Mouse (Mus musculus) forebrain, embryonic 10.5 days (tissue): ENCODE measurements around the gene Zfp385b. TPM values are rescaled to one million over a fixed set of nuclear protein-coding genes. Genes with fewer than 3 reads are reported as not detected.

Source experiments
- DNase-seq: peaks from one replicate; pipeline ENCODE4 v3.0.0-alpha.2; 2017; ENCODE audit warnings: low spot score; ENCODE audit errors: extremely low spot score
- H3K27ac ChIP-seq: fragments of 300-500 bp; sonication (generic); 2 replicates; pipeline ENCODE4 v1.5.1; 2016; ENCODE audit warnings: mild to moderate bottlenecking
- H3K27me3 ChIP-seq: fragments of 300-500 bp; sonication (generic); 2 replicates; pipeline ENCODE4 v1.6.1; 2016; ENCODE audit warnings: mild to moderate bottlenecking; ENCODE audit not compliant: poor library complexity, severe bottlenecking
- H3K36me3 ChIP-seq: fragments of 300-500 bp; sonication (generic); replicated peaks from 2 replicates; pipeline ENCODE4 v1.6.1; 2016; ENCODE audit warnings: mild to moderate bottlenecking, moderate library complexity
- H3K4me1 ChIP-seq: fragments of 300-500 bp; sonication (generic); 2 replicates; pipeline ENCODE4 v1.6.1; 2016
- H3K4me3 ChIP-seq: fragments of 300-500 bp; sonication (generic); 2 replicates; pipeline ENCODE4 v1.5.1; 2016; ENCODE audit warnings: mild to moderate bottlenecking, moderate library complexity
- H3K9me3 ChIP-seq: fragments of 300-500 bp; sonication (generic); 2 replicates; pipeline ENCODE4 v1.6.1; 2016; ENCODE audit warnings: mild to moderate bottlenecking, moderate library complexity
- WGBS: fragments of 180-500 bp; shearing (Covaris S2); methylation state at CpG from one replicate; pipeline ENCODE4 v1.1.7; 2016; 5-methylcytosine and 5-hydroxymethylcytosine counted together
- polyA plus RNA-seq: library from polyadenylated mRNA; unstranded; fragments of >200 nt; fragmentation: Nextera tagmentation; extraction: Ambion mirVana; gene quantifications from 2 replicates; pipeline ENCODE4 v1.2.1, GENCODE M21; 2016

Zfp385b gene
- polyA plus RNA-seq = 0.72 and 0.76 TPM in 2 replicates

DNA sequence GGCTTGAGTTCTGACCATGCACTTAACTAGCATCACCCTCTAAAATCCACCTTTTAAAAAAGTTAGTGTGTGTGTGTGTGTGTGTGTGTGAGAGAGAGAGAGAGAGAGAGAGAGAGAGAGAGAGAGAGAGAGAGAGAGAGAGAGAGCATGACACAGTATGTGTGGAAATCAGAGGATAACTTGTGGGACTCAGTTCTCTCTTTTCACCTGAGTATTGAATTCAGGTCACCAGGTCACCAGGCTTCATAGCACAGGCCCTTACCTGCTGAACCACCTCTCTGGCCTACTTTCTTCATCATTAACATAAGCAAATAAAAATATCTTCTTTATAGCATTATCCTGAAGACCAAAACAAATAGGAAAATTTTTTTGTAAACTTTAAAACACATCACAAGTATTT, at the start of gene Zfp385b:
Gene Zfp385b, minus strand, starts transcription at position 101 of the 400 bp plus-strand sequence.
- Histone ChIP-seq H3K36me3 (no peaks in the 10 kb centered on the region), H3K27me3 (peaks cover 49% of the 10 kb centered on the region), H3K9me3 (peaks cover 3% of the 10 kb centered on the region; the same call in 1 of the 2 replicates), H3K27ac (no peak within 1 kb of the TSS), H3K4me3 (no peak within 1 kb of the TSS), H3K4me1 (peaks cover 16% of the 10 kb centered on the region)
- no peak for DNase-seq

- Histone ChIP-seq H3K27me3 (no peaks in the 10 kb centered on the region), H3K36me3 (no peaks in the 10 kb centered on the region), H3K4me3 (no peak overlapping the region), H3K9me3 (no peaks in the 10 kb centered on the region), H3K27ac (no peak overlapping the region), H3K4me1 (no peaks in the 10 kb centered on the region)
- no peak for DNase-seq
- WGBS = 82% methylated on average over 6 of the region's 6 CpGs
Measured at GRCm38 (mm10) chr2:77863934-77864333, 44.5 kb upstream of the Zfp385b start.

GRCm38 (mm10) chr2:77863522-77863921, 44.1 kb upstream of the Zfp385b start:
- no peaks in the 10 kb centered on the region for H3K36me3 ChIP-seq
- 87% methylated on average over 15 of the region's 15 CpGs for WGBS
- H3K9me3 ChIP-seq = no peaks in the 10 kb centered on the region
- H3K4me1 ChIP-seq = no peaks in the 10 kb centered on the region
- H3K27me3 ChIP-seq = no peaks in the 10 kb centered on the region
- no peak overlapping the region for H3K27ac ChIP-seq
- H3K4me3 ChIP-seq = no peak overlapping the region
- DNase-seq = no peak

- no peak for DNase-seq
- Histone ChIP-seq H3K36me3 (no peaks in the 10 kb centered on the region), H3K9me3 (no peaks in the 10 kb centered on the region), H3K4me3 (no peak overlapping the region), H3K4me1 (no peaks in the 10 kb centered on the region), H3K27me3 (no peaks in the 10 kb centered on the region), H3K27ac (no peak overlapping the region)
- 73% methylated on average over 6 of the region's 6 CpGs for WGBS
Measured at GRCm38 (mm10) chr2:77841464-77841863, 22.0 kb upstream of the Zfp385b start.

DNA sequence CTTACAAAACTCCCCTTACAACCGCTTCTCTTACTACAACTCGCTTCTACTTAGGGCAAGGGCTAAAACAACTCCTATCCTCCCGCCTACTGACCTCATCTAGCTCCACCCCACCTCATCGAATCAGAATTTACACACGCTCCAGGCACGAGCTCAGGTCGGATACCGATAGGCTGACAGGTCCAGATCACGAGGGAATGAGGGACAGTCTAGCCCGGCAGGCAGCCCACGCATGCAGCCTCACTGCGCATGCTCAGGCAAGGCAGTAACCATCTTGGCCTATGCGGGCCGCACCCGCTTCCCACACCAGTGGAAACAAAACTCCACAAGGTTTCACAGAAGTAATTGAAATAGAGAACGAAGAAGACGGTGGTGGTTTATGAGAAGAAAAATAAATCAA, 20.1 kb upstream of the Zfp385b start:
- DNase-seq = no peak
- no peak overlapping the region for H3K27ac ChIP-seq
- H3K27me3 ChIP-seq = no peaks in the 10 kb centered on the region
- H3K4me1 ChIP-seq = no peaks in the 10 kb centered on the region
- H3K4me3 ChIP-seq = no peak overlapping the region
- 90% methylated on average over 17 of the region's 17 CpGs for WGBS
- H3K36me3 ChIP-seq = no peaks in the 10 kb centered on the region
- H3K9me3 ChIP-seq = no peaks in the 10 kb centered on the region

- 92% methylated on average over 1 of the region's 1 CpGs for WGBS
- DNase-seq = no peak
Measured at GRCm38 (mm10) chr2:77838688-77839087, 19.2 kb upstream of the Zfp385b start.

GRCm38 (mm10) chr2:77835781-77836180, 16.3 kb upstream of the Zfp385b start:
- no peaks in the 10 kb centered on the region for H3K36me3 ChIP-seq
- no peaks in the 10 kb centered on the region for H3K9me3 ChIP-seq
- H3K27me3 ChIP-seq = no peaks in the 10 kb centered on the region
- no peaks in the 10 kb centered on the region for H3K4me1 ChIP-seq
- no peak for DNase-seq
- H3K27ac ChIP-seq = no peak overlapping the region
- H3K4me3 ChIP-seq = no peak overlapping the region
- 60% methylated on average over 3 of the region's 3 CpGs for WGBS

More at GRCm38 (mm10) chr2:77838688-77839087, 19.2 kb upstream of the Zfp385b start:
- Histone ChIP-seq H3K27me3 (no peaks in the 10 kb centered on the region), H3K27ac (no peak overlapping the region), H3K36me3 (no peaks in the 10 kb centered on the region), H3K9me3 (no peaks in the 10 kb centered on the region), H3K4me3 (no peak overlapping the region), H3K4me1 (no peaks in the 10 kb centered on the region)

DNA sequence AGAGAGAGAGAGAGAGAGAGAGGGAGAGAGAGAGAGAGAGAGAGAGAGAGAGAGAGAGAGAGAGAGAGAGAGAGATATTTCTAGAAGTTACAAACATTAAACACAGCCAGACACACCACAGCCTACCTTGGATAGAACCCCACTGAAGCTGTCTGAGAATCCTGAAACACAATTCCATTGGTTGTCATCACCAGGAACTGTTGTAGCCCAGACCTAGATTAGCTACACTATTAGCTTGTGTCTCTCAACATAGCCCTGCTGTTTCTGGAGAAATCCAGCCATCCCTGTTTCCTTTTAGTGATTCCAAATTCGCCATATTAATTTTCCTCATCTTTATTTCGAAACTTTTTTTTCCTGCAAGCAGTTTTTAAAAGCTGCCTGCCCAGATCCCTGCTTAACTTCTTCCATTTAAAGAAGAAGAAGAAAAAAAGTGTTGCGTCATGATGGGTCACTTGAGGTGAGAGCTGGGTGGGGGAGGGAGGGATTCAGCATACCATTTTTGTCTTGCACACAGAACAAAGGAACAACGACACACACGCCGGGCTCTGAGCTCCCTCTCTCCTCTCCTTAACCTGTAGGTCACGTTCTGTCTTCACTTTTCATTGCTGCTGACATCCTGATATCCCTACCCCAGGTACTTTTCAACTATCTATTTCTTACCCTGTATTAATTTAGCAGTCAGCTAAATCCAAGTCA, 6.8 kb upstream of the Zfp385b start:
- WGBS = 58% methylated on average over 7 of the region's 7 CpGs
- H3K4me3 ChIP-seq = no peak overlapping the region
- no peak overlapping the region for H3K27ac ChIP-seq

GRCm38 (mm10) chr2:77823026-77823425, 3.6 kb upstream of the Zfp385b start:
- Histone ChIP-seq H3K36me3 (no peaks in the 10 kb centered on the region), H3K27me3 (peaks cover 14% of the 10 kb centered on the region), H3K9me3 (peaks cover 3% of the 10 kb centered on the region; the same call in 1 of the 2 replicates), H3K4me1 (no peaks in the 10 kb centered on the region), H3K27ac (no peak overlapping the region), H3K4me3 (no peak overlapping the region)
- no peak for DNase-seq
- WGBS = 91% methylated on average over 5 of the region's 5 CpGs

More for the DNA sequence above, 6.8 kb upstream of the Zfp385b start:
- Histone ChIP-seq H3K36me3 (no peaks in the 10 kb centered on the region), H3K27me3 (no peaks in the 10 kb centered on the region), H3K4me1 (no peaks in the 10 kb centered on the region), H3K9me3 (peaks cover 3% of the 10 kb centered on the region; the same call in 1 of the 2 replicates)
- DNase-seq = no peak

GRCm38 (mm10) chr2:77817357-77817894, 2.0 kb downstream of the Zfp385b start:
- DNase-seq = no peak
- H3K4me3 ChIP-seq = peak overlapping the region; percentile 72
- H3K9me3 ChIP-seq = peaks cover 3% of the 10 kb centered on the region; the same call in 1 of the 2 replicates
- no peaks in the 10 kb centered on the region for H3K36me3 ChIP-seq
- peaks cover 16% of the 10 kb centered on the region for H3K4me1 ChIP-seq
- no peak overlapping the region for H3K27ac ChIP-seq
- WGBS = 46% methylated on average over 12 of the region's 12 CpGs
- H3K27me3 ChIP-seq = peaks cover 67% of the 10 kb centered on the region

DNA sequence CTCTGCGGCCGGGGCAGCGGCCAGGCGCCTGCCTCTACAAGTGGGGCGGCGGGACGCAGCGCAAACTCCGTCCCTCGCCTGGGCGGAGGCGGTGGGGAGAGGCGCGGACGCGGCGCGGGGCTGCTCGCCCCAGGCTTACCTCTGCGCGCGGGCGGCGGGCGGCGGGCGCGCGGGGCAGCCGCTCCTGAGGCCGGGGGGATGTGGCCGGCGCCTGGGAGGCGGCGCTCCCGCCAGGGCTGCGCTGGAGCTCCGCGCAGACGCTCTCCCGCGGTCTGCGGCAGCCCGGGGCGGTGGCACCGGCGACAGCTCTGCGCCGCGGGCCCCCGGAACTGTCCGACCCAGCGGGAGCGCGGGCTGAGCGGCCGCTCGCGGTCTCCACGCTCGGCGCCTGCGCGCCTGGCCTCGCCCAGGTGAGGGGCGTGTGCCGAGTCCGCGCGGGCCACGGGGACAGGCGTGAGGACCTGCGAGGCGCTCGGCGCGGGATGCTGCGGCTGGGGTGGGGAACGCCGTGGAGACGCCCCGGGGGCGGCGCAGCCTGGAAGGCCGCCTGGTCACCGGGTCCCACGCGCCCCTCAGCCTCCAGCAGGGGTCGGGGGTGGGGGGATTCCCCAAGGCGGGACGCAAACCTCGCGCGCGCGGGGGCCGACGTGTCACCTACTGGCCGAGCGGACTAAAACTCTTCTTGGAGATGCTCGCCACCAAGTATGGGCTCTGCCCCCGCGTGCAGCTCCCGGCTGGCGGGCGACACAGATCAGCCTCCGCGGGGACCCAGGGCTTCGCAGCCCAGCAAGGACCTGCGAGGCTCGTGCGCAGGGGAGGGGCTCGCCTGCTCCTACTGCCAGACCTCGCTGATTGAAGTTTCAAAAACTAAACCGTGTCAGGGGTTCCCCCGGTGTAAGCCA, 2.8 kb downstream of the Zfp385b start:
- peaks cover 3% of the 10 kb centered on the region; the same call in 1 of the 2 replicates for H3K9me3 ChIP-seq
- H3K27me3 ChIP-seq = peaks cover 67% of the 10 kb centered on the region
- no peaks in the 10 kb centered on the region for H3K36me3 ChIP-seq
- H3K4me3 ChIP-seq = peak overlapping the region; percentile 72
- under 1% methylated on average over 104 of the region's 116 CpGs for WGBS
- H3K4me1 ChIP-seq = peaks cover 16% of the 10 kb centered on the region
- DNase-seq = peak; percentile 47
- H3K27ac ChIP-seq = peak overlapping the region; percentile 77

DNA sequence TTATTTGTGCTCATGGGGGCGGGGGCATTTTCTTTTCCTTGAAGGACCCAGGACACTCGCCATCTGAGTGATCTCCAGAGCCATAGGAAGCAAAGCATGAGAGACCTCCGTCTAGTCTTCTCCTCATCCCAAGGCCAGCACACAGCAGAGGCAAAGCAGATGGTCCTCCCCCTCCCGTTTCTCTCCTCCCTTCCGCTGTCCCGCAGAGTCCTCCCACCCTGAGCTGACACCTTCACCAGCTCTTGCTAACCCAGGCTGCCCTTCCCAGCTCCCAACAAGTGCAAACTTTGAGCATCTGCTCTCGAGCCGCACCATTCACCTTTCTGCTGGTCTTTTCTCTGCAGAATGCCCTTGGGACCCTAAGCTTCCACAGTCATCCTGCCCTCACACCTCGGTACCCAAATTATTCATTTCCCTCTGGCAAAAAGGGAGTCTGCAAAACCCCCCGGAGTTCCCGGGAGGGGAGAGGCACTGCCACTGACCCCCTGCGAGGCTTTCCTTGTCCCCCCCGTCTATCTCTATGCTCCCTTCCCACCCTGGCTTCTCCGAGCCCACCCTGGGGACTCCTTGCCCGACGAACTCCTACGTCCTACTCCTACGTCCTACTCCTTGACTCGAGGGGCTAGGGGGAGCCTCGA, 3.5 kb downstream of the Zfp385b start:
- Histone ChIP-seq H3K27ac (peak overlapping the region; percentile 77), H3K9me3 (peaks cover 1% of the 10 kb centered on the region; the same call in 1 of the 2 replicates), H3K4me3 (peak overlapping the region; percentile 72), H3K4me1 (peaks cover 16% of the 10 kb centered on the region), H3K27me3 (peaks cover 67% of the 10 kb centered on the region), H3K36me3 (no peaks in the 10 kb centered on the region)
- WGBS = 6% methylated on average over 20 of the region's 20 CpGs
- DNase-seq = peak; percentile 31
